Mouse (Mus musculus) bone marrow, adult 2 months (tissue): Measurements from ENCODE around the gene Olfr615. TPM values are rescaled to one million over a fixed set of nuclear protein-coding genes. Genes with fewer than 3 reads are reported as not detected.

Experiments used
- H3K27ac ChIP-seq: fragments of 200-500 bp; 2 replicates; pipeline ENCODE4 v1.5.1; 2012; ENCODE audit warnings: low read depth, mild to moderate bottlenecking, control low read depth, inconsistent platforms, low read length; ENCODE audit not compliant: control insufficient read depth, poor library complexity, insufficient read depth
- H3K4me1 ChIP-seq: fragments of 200-500 bp; 2 replicates; pipeline ENCODE4 v1.6.1; 2011; ENCODE audit warnings: low read length; ENCODE audit not compliant: control insufficient read depth, insufficient read depth
- H3K4me3 ChIP-seq: fragments of 200-500 bp; replicated peaks from 2 replicates; pipeline ENCODE3; 2011; ENCODE audit warnings: mild to moderate bottlenecking, low read depth, low read length, control low read depth; ENCODE audit not compliant: control insufficient read depth
- CTCF ChIP-seq: fragments of 200-500 bp; IDR thresholded peaks from 2 replicates; pipeline ENCODE4 v1.5.1; 2011; ENCODE audit warnings: low read length, control low read depth; ENCODE audit not compliant: control insufficient read depth, insufficient read depth
- POLR2A ChIP-seq: fragments of 200-500 bp; IDR thresholded peaks from 2 replicates; pipeline ENCODE4 v1.6.1; 2011; ENCODE audit warnings: low read depth, mild to moderate bottlenecking, control low read depth, low read length, borderline replicate concordance; ENCODE audit not compliant: control insufficient read depth
- WGBS: fragments of 180-500 bp; shearing (Covaris S2); methylation state at CpG from one replicate; pipeline ENCODE4 v1.1.7; 2018; 5-methylcytosine and 5-hydroxymethylcytosine counted together
- polyA plus RNA-seq: library from polyadenylated mRNA; stranded (reverse); fragments of >200 nt; gene quantifications from 2 replicates; pipeline ENCODE4 v1.2.4, GENCODE M21; 2011; ENCODE audit warnings: low replicate concordance; ENCODE audit not compliant: missing spikeins, insufficient read depth, insufficient read length

The Olfr615 gene
- polyA plus RNA-seq, 1 experiment, result not detected

GRCm38 (mm10) chr7:103607425-103607824 is 51.5 kb downstream of the Olfr615 start:
- WGBS, result 46% methylated on average over 2 of the region's 2 CpGs
- Histone ChIP-seq H3K4me3 (no peak overlapping the region), H3K4me1 (no peaks in the 10 kb centered on the region), H3K27ac (no peak overlapping the region)
- TF ChIP-seq CTCF (no peak), POLR2A (no peak)

- H3K4me1 ChIP-seq, result no peaks in the 10 kb centered on the region
- WGBS, result 73% methylated on average over 2 of the region's 2 CpGs
- H3K4me3 ChIP-seq, result no peak within 1 kb of the TSS
Measured at GRCm38 (mm10) chr7:103612434-103612833, 56.6 kb downstream of the Olfr615 start, which contains the start of gene Olfr620. Gene Olfr620, minus strand, starts transcription at chr7:103612534.

More at GRCm38 (mm10) chr7:103612434-103612833, 56.6 kb downstream of the Olfr615 start, which contains the start of gene Olfr620:
- no peak within 1 kb of the TSS for H3K27ac ChIP-seq
- TF ChIP-seq POLR2A, result no peak
- no peak for TF ChIP-seq CTCF

Other genes starting within 250 kb of the Olfr615 start
- not detected in 2 replicates for gene Olfr597, start 239.8 kb upstream of the Olfr615 start, polyA plus RNA-seq
- gene Olfr598, start 232.5 kb upstream of the Olfr615 start, polyA plus RNA-seq, result not detected in 2 replicates
- not detected in 2 replicates for gene Olfr599, start 220.2 kb upstream of the Olfr615 start, polyA plus RNA-seq
- not detected in 2 replicates for gene Olfr600, start 206.4 kb upstream of the Olfr615 start, polyA plus RNA-seq
- not detected in 2 replicates for gene Olfr601, start 193.4 kb upstream of the Olfr615 start, polyA plus RNA-seq
- gene Olfr603, start 169.9 kb upstream of the Olfr615 start, polyA plus RNA-seq, result not detected in 2 replicates
- gene Usp17lc, start 141.0 kb upstream of the Olfr615 start, polyA plus RNA-seq, result not detected in 2 replicates
- not detected in 2 replicates for gene Olfr605, start 110.6 kb upstream of the Olfr615 start, polyA plus RNA-seq
- not detected in 2 replicates for gene Olfr606, start 107.0 kb upstream of the Olfr615 start, polyA plus RNA-seq
- 0.70 TPM in 1 of 2 replicates, not detected in the other for gene Olfr607, start 91.9 kb upstream of the Olfr615 start, polyA plus RNA-seq
- gene Olfr608, start 86.2 kb upstream of the Olfr615 start, polyA plus RNA-seq, result not detected in 2 replicates
- not detected in 2 replicates for gene Olfr609, start 58.0 kb upstream of the Olfr615 start, polyA plus RNA-seq
- not detected in 2 replicates for gene Olfr610, start 44.0 kb upstream of the Olfr615 start, polyA plus RNA-seq
- gene Olfr611, start 35.2 kb upstream of the Olfr615 start, polyA plus RNA-seq, result not detected in 2 replicates
- gene Olfr612, start 13.4 kb upstream of the Olfr615 start, polyA plus RNA-seq, result not detected in 2 replicates
- not detected in 2 replicates for gene Olfr613, start 8.0 kb upstream of the Olfr615 start, polyA plus RNA-seq
- gene Olfr616, start 13.1 kb downstream of the Olfr615 start, polyA plus RNA-seq, result not detected in 2 replicates
- gene Olfr617, start 17.0 kb downstream of the Olfr615 start, polyA plus RNA-seq, result not detected in 2 replicates
- gene Olfr618, start 34.0 kb downstream of the Olfr615 start, polyA plus RNA-seq, result not detected in 2 replicates
- gene Olfr619, start 44.5 kb downstream of the Olfr615 start, polyA plus RNA-seq, result not detected in 2 replicates
- gene Olfr620, start 56.5 kb downstream of the Olfr615 start, polyA plus RNA-seq, result 0.68 and 2.1 TPM in 2 replicates
- gene Olfr622, start 86.6 kb downstream of the Olfr615 start, polyA plus RNA-seq, result not detected in 2 replicates
- gene Olfr623, start 107.6 kb downstream of the Olfr615 start, polyA plus RNA-seq, result not detected in 2 replicates
- 0.25 and 0.45 TPM in 2 replicates for gene Olfr624, start 115.1 kb downstream of the Olfr615 start, polyA plus RNA-seq
- gene Olfr625-ps1, start 126.6 kb downstream of the Olfr615 start, polyA plus RNA-seq, result not detected in 2 replicates
- gene Olfr243, start 158.6 kb downstream of the Olfr615 start, polyA plus RNA-seq, result 0.27 and 0.40 TPM in 2 replicates
- not detected in 2 replicates for gene Olfr628, start 174.3 kb downstream of the Olfr615 start, polyA plus RNA-seq
- gene Olfr629, start 188.9 kb downstream of the Olfr615 start, polyA plus RNA-seq, result 1.2 TPM in 1 of 2 replicates, not detected in the other
- gene Olfr630, start 201.3 kb downstream of the Olfr615 start, polyA plus RNA-seq, result not detected in 2 replicates
- gene Olfr69, start 215.5 kb downstream of the Olfr615 start, polyA plus RNA-seq, result not detected in 2 replicates
- gene Olfr68, start 223.6 kb downstream of the Olfr615 start, polyA plus RNA-seq, result 0.36 TPM in 1 of 2 replicates, not detected in the other
- 0.25 TPM in 1 of 2 replicates, not detected in the other for gene Olfr67, start 235.7 kb downstream of the Olfr615 start, polyA plus RNA-seq